Mouse (Mus musculus) MEL (cell line): ENCODE data around the gene Polr2l. TPM values are rescaled to one million over a fixed set of nuclear protein-coding genes. Genes with fewer than 3 reads are reported as not detected.

ENCODE experiments used
- DNase-seq: peaks from one replicate; pipeline ENCODE4 v3.0.0; 2011; ENCODE audit warnings: low read depth, low spot score
- H3K27ac ChIP-seq: 2 replicates; pipeline ENCODE4 v1.5.1; 2012; ENCODE audit warnings: low read depth, mild to moderate bottlenecking, control low read depth, low read length, moderate library complexity; ENCODE audit not compliant: control insufficient read depth
- H3K27me3 ChIP-seq, 2 experiments: fragments of 150-350 bp in 1 of 2; sonication (generic) in 1 of 2; 2 replicates each; pipeline ENCODE4 v1.6.1; 2012; ENCODE audit warnings: low read length in 2 of 2, mild to moderate bottlenecking in 2 of 2, improper control_type of control experiment in 1 of 2, moderate library complexity in 1 of 2; ENCODE audit not compliant: insufficient read depth in 2 of 2, control insufficient read depth in 1 of 2
- H3K36me3 ChIP-seq, 2 experiments: 2 replicates each; pipeline ENCODE4 v1.6.1; 2012 to 2014; ENCODE audit warnings: low read length in 2 of 2, improper control_type of control experiment in 1 of 2, inconsistent platforms in 1 of 2, mild to moderate bottlenecking in 1 of 2; ENCODE audit not compliant: insufficient read depth in 2 of 2, control insufficient read depth in 1 of 2
- H3K4me1 ChIP-seq, 2 experiments: fragments of 150-350 bp in 1 of 2; sonication (generic) in 1 of 2; 2 replicates each; pipeline ENCODE4 v1.6.1; 2012; ENCODE audit warnings: low read length in 2 of 2, improper control_type of control experiment in 1 of 2, mild to moderate bottlenecking in 1 of 2; ENCODE audit not compliant: insufficient read depth in 2 of 2, control insufficient read depth in 1 of 2
- H3K4me3 ChIP-seq, 2 experiments: fragments of 150-350 bp in 1 of 2; sonication (generic) in 1 of 2; 2 replicates each; pipeline ENCODE4 v1.5.1; 2012; ENCODE audit warnings: low read depth in 2 of 2, low read length in 2 of 2, mild to moderate bottlenecking in 2 of 2, moderate library complexity in 2 of 2, control low read depth in 1 of 2, improper control_type of control experiment in 1 of 2; ENCODE audit not compliant: control insufficient read depth in 1 of 2, insufficient read depth in 1 of 2
- H3K79me2 ChIP-seq: 2 replicates; pipeline ENCODE4 v1.6.1; 2012; ENCODE audit warnings: mild to moderate bottlenecking, low read length, moderate library complexity; ENCODE audit not compliant: control insufficient read depth, poor library complexity, insufficient read depth
- H3K9ac ChIP-seq: 2 replicates; pipeline ENCODE4 v1.6.1; 2012; ENCODE audit warnings: low read depth, mild to moderate bottlenecking, control low read depth, low read length, moderate library complexity; ENCODE audit not compliant: control insufficient read depth, poor library complexity, severe bottlenecking
- H3K9me3 ChIP-seq: fragments of 150-350 bp; sonication (generic); replicated peaks from 2 replicates; pipeline ENCODE4 v1.6.1; 2012; ENCODE audit warnings: mild to moderate bottlenecking, low read length, improper control_type of control experiment, moderate library complexity; ENCODE audit not compliant: insufficient read depth
- CHD2 ChIP-seq: IDR thresholded peaks from 2 replicates; pipeline ENCODE4 v1.6.1; 2011; ENCODE audit warnings: low read length, improper control_type of control experiment
- CTCF ChIP-seq, 3 experiments: IDR thresholded peaks in 2 of 3; conservative IDR thresholded peaks in 1 of 3; 2 replicates each; pipeline ENCODE4 v1.5.1; 2011 to 2012; ENCODE audit warnings: low read length in 3 of 3, low read depth in 2 of 3, mild to moderate bottlenecking in 2 of 3, improper control_type of control experiment in 1 of 3, inconsistent platforms in 1 of 3, mixed read lengths in 1 of 3, moderate library complexity in 1 of 3; ENCODE audit not compliant: control insufficient read depth in 1 of 3, insufficient read depth in 1 of 3, poor library complexity in 1 of 3, severe bottlenecking in 1 of 3
- ELF1 ChIP-seq: IDR thresholded peaks from 2 replicates; pipeline ENCODE4 v1.6.1; 2014; ENCODE audit warnings: low read depth, mild to moderate bottlenecking, inconsistent platforms, low read length, improper control_type of control experiment, moderate library complexity
- ETS1 ChIP-seq: IDR thresholded peaks from 2 replicates; pipeline ENCODE4 v1.6.1; 2012; ENCODE audit warnings: low read depth, mild to moderate bottlenecking, inconsistent platforms, low read length, improper control_type of control experiment, moderate library complexity
- GATA1 ChIP-seq: IDR thresholded peaks from 2 replicates; pipeline ENCODE4 v1.6.1; 2011; ENCODE audit warnings: low read depth, low read length, improper control_type of control experiment
- JUND ChIP-seq: IDR thresholded peaks from 2 replicates; pipeline ENCODE4 v1.6.1; 2011; ENCODE audit warnings: low read depth, mild to moderate bottlenecking, improper control_type of control experiment, low read length
- KAT2A ChIP-seq: conservative IDR thresholded peaks from 2 replicates; pipeline ENCODE4 v1.6.1; 2012; ENCODE audit warnings: low read depth, low read length, improper control_type of control experiment, inconsistent platforms
- MAZ ChIP-seq: IDR thresholded peaks from 2 replicates; pipeline ENCODE4 v1.6.1; 2012; ENCODE audit warnings: low read depth, mild to moderate bottlenecking, inconsistent platforms, low read length, improper control_type of control experiment
- MEF2A ChIP-seq: IDR thresholded peaks from 2 replicates; pipeline ENCODE4 v1.6.1; 2014; ENCODE audit warnings: low read depth, mild to moderate bottlenecking, inconsistent platforms, low read length, improper control_type of control experiment; ENCODE audit not compliant: poor library complexity, insufficient replicate concordance, severe bottlenecking; ENCODE audit errors: extremely low read depth
- MXI1 ChIP-seq: IDR thresholded peaks from 2 replicates; pipeline ENCODE4 v1.6.1; 2011; ENCODE audit warnings: mild to moderate bottlenecking, low read depth, low read length, improper control_type of control experiment
- MYC ChIP-seq: IDR thresholded peaks from 2 replicates; pipeline ENCODE4 v1.6.1; 2011; ENCODE audit warnings: low read depth, mild to moderate bottlenecking, low read length, improper control_type of control experiment, moderate library complexity
- NELFE ChIP-seq: IDR thresholded peaks from 2 replicates; pipeline ENCODE4 v1.6.1; 2011; ENCODE audit warnings: low read depth, low read length, improper control_type of control experiment
- NRF1 ChIP-seq: IDR thresholded peaks from 2 replicates; pipeline ENCODE4 v1.6.1; 2014; ENCODE audit warnings: low read depth, mild to moderate bottlenecking, inconsistent platforms, low read length, improper control_type of control experiment, moderate library complexity; ENCODE audit not compliant: poor library complexity, insufficient read depth, severe bottlenecking
- POLR2A ChIP-seq, 2 experiments: IDR thresholded peaks; 2 replicates each; pipeline ENCODE4 v1.6.1; 2011 to 2012; ENCODE audit warnings: low read length in 2 of 2, mild to moderate bottlenecking in 2 of 2, control low read depth in 1 of 2, improper control_type of control experiment in 1 of 2, low read depth in 1 of 2, moderate library complexity in 1 of 2; ENCODE audit not compliant: control insufficient read depth in 1 of 2, insufficient read depth in 1 of 2, poor library complexity in 1 of 2
- POLR2AphosphoS2 ChIP-seq: IDR thresholded peaks from 2 replicates; pipeline ENCODE4 v1.6.1; 2011; ENCODE audit warnings: low read length, improper control_type of control experiment
- POLR2AphosphoS5 ChIP-seq: IDR thresholded peaks from 2 replicates; pipeline ENCODE4 v1.6.1; 2012; ENCODE audit warnings: low read depth, borderline replicate concordance, mild to moderate bottlenecking, inconsistent platforms, low read length, moderate library complexity, mixed read lengths
- RAD21 ChIP-seq: IDR thresholded peaks from 2 replicates; pipeline ENCODE4 v1.6.1; 2011; ENCODE audit warnings: mild to moderate bottlenecking, low read depth, low read length, improper control_type of control experiment
- SIN3A ChIP-seq: IDR thresholded peaks from 2 replicates; pipeline ENCODE4 v1.6.1; 2012; ENCODE audit warnings: low read length, improper control_type of control experiment, inconsistent platforms
- SMC3 ChIP-seq: IDR thresholded peaks from 2 replicates; pipeline ENCODE4 v1.6.1; 2011; ENCODE audit warnings: low read depth, low read length, improper control_type of control experiment
- TAL1 ChIP-seq: IDR thresholded peaks from 2 replicates; pipeline ENCODE4 v1.6.1; 2012; ENCODE audit warnings: mild to moderate bottlenecking, inconsistent platforms, low read length, moderate library complexity, mixed read lengths
- TCF12 ChIP-seq: IDR thresholded peaks from 2 replicates; pipeline ENCODE4 v1.6.1; 2014; ENCODE audit warnings: low read depth, mild to moderate bottlenecking, inconsistent platforms, low read length, improper control_type of control experiment, moderate library complexity
- UBTF ChIP-seq: IDR thresholded peaks from 2 replicates; pipeline ENCODE4 v1.6.1; 2012; ENCODE audit warnings: low read depth, mild to moderate bottlenecking, inconsistent platforms, low read length, improper control_type of control experiment, moderate library complexity, borderline replicate concordance; ENCODE audit not compliant: insufficient read depth
- USF1 ChIP-seq: IDR thresholded peaks from 2 replicates; pipeline ENCODE4 v1.6.1; 2014; ENCODE audit warnings: low read depth, mild to moderate bottlenecking, inconsistent platforms, low read length, improper control_type of control experiment, moderate library complexity
- ZKSCAN1 ChIP-seq: IDR thresholded peaks from 2 replicates; pipeline ENCODE4 v1.6.1; 2012; ENCODE audit warnings: low read depth, mild to moderate bottlenecking, inconsistent platforms, low read length, improper control_type of control experiment, moderate library complexity
- ZNF384 ChIP-seq: IDR thresholded peaks from 2 replicates; pipeline ENCODE4 v1.6.1; 2012; ENCODE audit warnings: low read depth, mild to moderate bottlenecking, inconsistent platforms, low read length, improper control_type of control experiment
- polyA plus RNA-seq, 2 experiments: library from polyadenylated mRNA; stranded (reverse) in 1 of 2; unstranded in 1 of 2; fragments of >175 nt in 1 of 2; fragments of >200 nt in 1 of 2; gene quantifications; 2 replicates each; pipeline versions ENCODE4 v1.2.1 to v1.2.4; 2012; ENCODE audit warnings: low replicate concordance in 2 of 2, low read depth in 1 of 2; ENCODE audit not compliant: insufficient read length in 2 of 2, insufficient read depth in 1 of 2, missing spikeins in 1 of 2
- total RNA-seq: library from RNA; depleted of rRNA; stranded (reverse); fragments of 300-350 nt; gene quantifications from 2 replicates; pipeline ENCODE4 v1.2.3, GENCODE M21; 2012

Gene Polr2l
- total and polyA plus RNA-seq, 3 experiments: 82.4 to 114 TPM; not detected in 1

GRCm38 (mm10) chr7:141441460-141441859 lies 33.5 kb downstream of the Polr2l start:
- H3K36me3 ChIP-seq: peaks cover 0 to 10% of the 10 kb centered on the region in 2 experiments; a peak in 3 of 4 replicates
- no peak overlapping the region for H3K4me3 ChIP-seq
- peaks cover 2 to 12% of the 10 kb centered on the region in 2 experiments; a peak in 3 of 4 replicates for H3K4me1 ChIP-seq
- H3K79me2 ChIP-seq: peaks cover 29% of the 10 kb centered on the region
- no peak overlapping the region for H3K27ac ChIP-seq
- H3K27me3 ChIP-seq: no peaks in the 10 kb centered on the region
- no peak for DNase-seq
- no peaks in the 10 kb centered on the region for H3K9me3 ChIP-seq
- no peak for TF ChIP-seq ETS1
- no peak for TF ChIP-seq UBTF
- TF ChIP-seq NELFE: no peak
- TF ChIP-seq MAZ: no peak
- TF ChIP-seq ZKSCAN1: no peak
- no peak for TF ChIP-seq RAD21
- no peak for TF ChIP-seq POLR2AphosphoS2
- no peak for TF ChIP-seq MXI1
- TF ChIP-seq USF1: no peak
- no peak for TF ChIP-seq JUND
- no peak for TF ChIP-seq POLR2A (IDR thresholded peaks at IDR 0.05; ENCODE audit: control insufficient read depth in 1 of 2, insufficient read depth in 1 of 2, low read depth in 1 of 2, low read length in 2 of 2, poor library complexity in 1 of 2)
- no peak for TF ChIP-seq POLR2AphosphoS5
- no peak for TF ChIP-seq GATA1
- no peak for TF ChIP-seq KAT2A
- TF ChIP-seq MEF2A: no peak
- TF ChIP-seq TCF12: no peak
- TF ChIP-seq NRF1: no peak
- no peak for TF ChIP-seq TAL1
- TF ChIP-seq, all 39 proteins: peak for 0
- no peak overlapping the region for H3K9ac ChIP-seq

- no peak for TF ChIP-seq ZNF384
- TF ChIP-seq SIN3A: 0 out of 2 replicates have a peak, but pooled peaks have one; percentile 28
- no peak for TF ChIP-seq GATA1
- TF ChIP-seq CHD2: no peak
- peak; percentile 70 for TF ChIP-seq SMC3
- no peak for TF ChIP-seq MYC
- no peak for TF ChIP-seq NELFE
- TF ChIP-seq CTCF (IDR thresholded peaks at IDR 0.05 in 2 of 3, conservative IDR thresholded peaks at IDR 0.05 in 1 of 3; ENCODE audit: control insufficient read depth in 1 of 3, insufficient read depth in 1 of 3, low read depth in 2 of 3, low read length in 3 of 3, poor library complexity in 1 of 3, severe bottlenecking in 1 of 3): peak; percentile 79 to 82 (median 80)
- 0 out of 2 replicates have a peak, but pooled peaks have one; percentile 27 for TF ChIP-seq ELF1
- TF ChIP-seq RAD21: peak; percentile 46
- TF ChIP-seq MAZ: peak; percentile 50; the same call in 1 of the 2 replicates
- H3K4me3 ChIP-seq: no peak overlapping the region
These were observed 34.3 kb downstream of the Polr2l start for GRCm38 (mm10) chr7:141440613-141441012.

More at GRCm38 (mm10) chr7:141440613-141441012, 34.3 kb downstream of the Polr2l start:
- Histone ChIP-seq H3K36me3 (peaks cover 0 to 16% of the 10 kb centered on the region in 2 experiments; a peak in 3 of 4 replicates), H3K9me3 (no peaks in the 10 kb centered on the region), H3K79me2 (peaks cover 37% of the 10 kb centered on the region), H3K27ac (no peak overlapping the region), H3K4me1 (peaks cover 4 to 19% of the 10 kb centered on the region in 2 experiments; a peak in 3 of 4 replicates), H3K9ac (no peak overlapping the region), H3K27me3 (no peaks in the 10 kb centered on the region)
- DNase-seq: peak; percentile 72
